Mouse (Mus musculus) limb, embryonic 15.5 days (tissue): ENCODE measurements at regions not wholly inside any gene's neighbourhood (a gene's known extent, or its start where the extent isn't known, plus 50 kb on each side); places are given as distances from the start of the nearest gene placed in this dataset.

ENCODE experiments used
- ATAC-seq: fragments of 200-750 bp; cut with Nextera tagmentation; 2 replicates; pipeline ENCODE4 v1.8.0; 2017; ENCODE audit warnings: low read depth, moderate TSS enrichment; ENCODE audit not compliant: insufficient number of reproducible peaks, low FRiP score, low TSS enrichment
- H3K27ac ChIP-seq: fragments of 300-500 bp; sonication (generic); 2 replicates; pipeline ENCODE4 v1.5.1; 2015; ENCODE audit warnings: moderate library complexity, mild to moderate bottlenecking, inconsistent platforms
- H3K27me3 ChIP-seq: fragments of 300-500 bp; sonication (generic); 2 replicates; pipeline ENCODE4 v1.6.1; 2015; ENCODE audit warnings: inconsistent platforms
- H3K36me3 ChIP-seq: fragments of 300-500 bp; sonication (generic); 2 replicates; pipeline ENCODE4 v1.6.1; 2015; ENCODE audit warnings: inconsistent platforms
- H3K4me1 ChIP-seq: fragments of 300-500 bp; sonication (generic); 2 replicates; pipeline ENCODE4 v1.6.1; 2015; ENCODE audit warnings: inconsistent platforms
- H3K4me2 ChIP-seq: fragments of 300-500 bp; sonication (generic); 2 replicates; pipeline ENCODE4 v1.6.1; 2015; ENCODE audit warnings: mild to moderate bottlenecking, inconsistent platforms
- H3K4me3 ChIP-seq: fragments of 300-500 bp; sonication (generic); 2 replicates; pipeline ENCODE4 v1.5.1; 2015; ENCODE audit warnings: mild to moderate bottlenecking, inconsistent platforms
- H3K9ac ChIP-seq: fragments of 300-500 bp; sonication (generic); 2 replicates; pipeline ENCODE4 v1.6.1; 2015; ENCODE audit warnings: inconsistent platforms
- H3K9me3 ChIP-seq: fragments of 300-500 bp; sonication (generic); 2 replicates; pipeline ENCODE4 v1.6.1; 2016; ENCODE audit warnings: inconsistent platforms
- WGBS: fragments of 180-500 bp; shearing (Covaris S2); methylation state at CpG from one replicate; pipeline ENCODE4 v1.1.7; 2015; 5-methylcytosine and 5-hydroxymethylcytosine counted together

DNA sequence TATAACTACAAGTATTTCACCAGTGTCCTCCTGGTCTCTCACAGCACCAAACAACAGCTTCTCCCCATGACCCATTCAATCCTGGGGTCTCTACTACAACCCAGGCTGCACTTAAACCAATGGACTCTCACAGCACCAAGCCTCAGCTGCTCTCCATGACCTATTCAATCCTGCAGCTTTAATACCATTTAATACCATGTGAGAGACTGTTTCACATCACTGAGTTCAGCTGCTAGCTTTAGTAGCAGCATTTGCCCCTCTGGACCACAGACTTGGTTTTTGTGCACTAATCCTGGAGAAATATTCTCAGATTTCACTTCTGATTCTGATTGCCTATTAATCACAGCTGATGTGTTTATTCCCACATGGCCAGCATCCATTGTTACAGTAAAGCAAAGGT is 147.5 kb upstream of the Pabpc6 start:
- H3K27ac ChIP-seq: no peak overlapping the region
- no peaks in the 10 kb centered on the region for H3K27me3 ChIP-seq
- H3K36me3 ChIP-seq: no peaks in the 10 kb centered on the region
- no peaks in the 10 kb centered on the region for H3K4me1 ChIP-seq
- H3K4me2 ChIP-seq: no peak overlapping the region
- no peak overlapping the region for H3K4me3 ChIP-seq
- ATAC-seq: no peak
- H3K9ac ChIP-seq: no peak overlapping the region
- no peaks in the 10 kb centered on the region for H3K9me3 ChIP-seq

DNA sequence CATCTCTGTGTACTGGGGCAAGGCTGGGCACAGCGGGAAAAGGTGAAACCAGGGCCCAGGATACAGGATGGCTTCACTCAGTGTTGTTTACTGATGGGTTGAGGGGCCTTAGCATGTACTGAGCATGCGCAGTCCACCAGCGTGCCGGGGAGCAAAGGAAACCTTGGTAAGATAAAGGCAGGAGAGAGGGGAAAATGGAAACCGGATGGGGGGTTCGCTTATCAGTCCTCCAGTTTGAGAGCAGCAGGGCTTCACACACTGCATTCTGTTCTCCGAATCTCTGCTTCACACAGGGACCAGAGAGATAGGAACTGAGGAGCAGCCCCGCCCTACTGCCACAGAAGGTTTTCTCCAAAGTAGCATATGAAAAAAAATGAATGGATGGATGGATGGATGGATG is 127.6 kb upstream of the Pabpc6 start:
- H3K27ac ChIP-seq: no peak overlapping the region
- no peaks in the 10 kb centered on the region for H3K9me3 ChIP-seq
- H3K4me1 ChIP-seq: no peaks in the 10 kb centered on the region
- no peak overlapping the region for H3K4me2 ChIP-seq
- WGBS: 91% methylated on average over 8 of the region's 8 CpGs
- H3K36me3 ChIP-seq: no peaks in the 10 kb centered on the region
- H3K9ac ChIP-seq: no peak overlapping the region
- ATAC-seq: no peak
- H3K4me3 ChIP-seq: no peak overlapping the region
- H3K27me3 ChIP-seq: no peaks in the 10 kb centered on the region

DNA sequence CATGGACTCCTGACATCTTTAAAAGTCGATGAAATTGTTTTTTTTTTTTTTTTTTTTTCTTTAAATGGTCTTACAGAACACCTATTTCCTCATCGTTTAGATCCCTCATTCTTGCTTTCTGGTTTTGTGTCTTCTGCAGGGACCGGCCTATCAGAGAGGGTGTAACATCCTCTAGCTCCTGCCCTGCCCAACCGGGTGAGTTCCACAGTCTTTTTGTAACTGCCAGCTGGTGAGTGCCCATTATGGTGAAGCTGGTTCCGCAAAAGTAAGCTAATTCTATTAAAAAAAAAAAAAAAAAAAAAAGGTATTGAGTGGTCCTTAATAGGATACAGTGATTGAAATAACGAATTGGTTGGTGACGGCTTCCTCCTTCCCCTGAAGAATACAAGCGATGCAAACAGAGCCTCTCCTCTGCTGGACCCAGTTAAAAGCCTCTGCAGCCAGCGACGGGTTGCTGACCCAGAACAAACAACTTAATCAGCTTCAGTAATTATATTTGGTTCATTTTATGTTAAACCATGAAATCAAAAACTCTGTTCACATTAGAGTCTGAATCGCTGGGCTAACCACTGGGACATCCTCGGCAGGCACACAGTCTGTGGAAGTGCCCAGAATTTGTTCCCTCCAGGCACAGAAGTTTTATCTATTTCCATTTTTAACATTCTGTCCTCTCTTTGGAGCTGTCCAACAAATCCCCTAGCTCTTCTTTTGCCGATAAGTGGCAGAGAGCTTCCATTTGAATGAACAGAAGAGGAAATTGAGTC is 126.9 kb upstream of the Pabpc6 start:
- no peak overlapping the region for H3K4me2 ChIP-seq
- no peak for ATAC-seq
- 60% methylated on average over 13 of the region's 13 CpGs for WGBS
- no peaks in the 10 kb centered on the region for H3K9me3 ChIP-seq
- no peak overlapping the region for H3K4me3 ChIP-seq
- no peaks in the 10 kb centered on the region for H3K36me3 ChIP-seq
- H3K27me3 ChIP-seq: no peaks in the 10 kb centered on the region
- H3K27ac ChIP-seq: no peak overlapping the region
- H3K9ac ChIP-seq: no peak overlapping the region
- H3K4me1 ChIP-seq: no peaks in the 10 kb centered on the region

DNA sequence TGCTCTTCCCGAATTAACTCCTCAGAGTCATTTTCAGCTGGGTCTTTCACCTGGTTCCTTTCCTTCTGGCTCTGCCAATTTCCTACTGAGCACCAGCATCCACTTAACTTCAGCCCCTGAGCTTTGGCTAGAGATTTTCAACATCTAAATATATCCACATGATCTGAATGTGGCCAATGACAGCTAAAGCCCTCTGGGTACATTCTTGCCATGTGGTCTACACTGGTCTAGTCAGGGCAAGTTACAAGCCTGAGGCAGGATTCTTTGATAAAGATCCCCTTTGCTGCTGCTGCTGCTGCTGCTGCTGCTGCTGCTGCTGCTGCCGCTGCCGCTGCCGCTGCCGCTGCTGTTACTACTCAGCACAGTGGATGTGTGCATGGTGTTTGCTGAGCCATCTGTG is 109.3 kb upstream of the Pabpc6 start:
- Histone ChIP-seq H3K4me3 (no peak overlapping the region), H3K4me2 (no peak overlapping the region), H3K36me3 (no peaks in the 10 kb centered on the region), H3K9me3 (no peaks in the 10 kb centered on the region), H3K4me1 (no peaks in the 10 kb centered on the region), H3K27me3 (no peaks in the 10 kb centered on the region), H3K27ac (no peak overlapping the region), H3K9ac (no peak overlapping the region)
- WGBS: 69% methylated on average over 5 of the region's 5 CpGs
- ATAC-seq: no peak

GRCm38 (mm10) chr17:9777165-9777564 is 107.6 kb upstream of the Pabpc6 start:
- Histone ChIP-seq H3K27me3 (no peaks in the 10 kb centered on the region), H3K36me3 (no peaks in the 10 kb centered on the region), H3K4me2 (no peak overlapping the region), H3K27ac (no peak overlapping the region), H3K9me3 (no peaks in the 10 kb centered on the region), H3K4me1 (no peaks in the 10 kb centered on the region), H3K9ac (no peak overlapping the region), H3K4me3 (no peak overlapping the region)
- no peak for ATAC-seq

- H3K27me3 ChIP-seq: no peaks in the 10 kb centered on the region
- 48% methylated on average over 8 of the region's 9 CpGs for WGBS
- H3K36me3 ChIP-seq: no peaks in the 10 kb centered on the region
- H3K27ac ChIP-seq: no peak overlapping the region
- H3K4me2 ChIP-seq: no peak overlapping the region
- ATAC-seq: no peak
- no peaks in the 10 kb centered on the region for H3K9me3 ChIP-seq
- H3K4me3 ChIP-seq: no peak overlapping the region
- no peaks in the 10 kb centered on the region for H3K4me1 ChIP-seq
- no peak overlapping the region for H3K9ac ChIP-seq
Measured at GRCm38 (mm10) chr17:9776286-9777016, 106.9 kb upstream of the Pabpc6 start.

- no peak overlapping the region for H3K9ac ChIP-seq
- H3K36me3 ChIP-seq: no peaks in the 10 kb centered on the region
- H3K9me3 ChIP-seq: no peaks in the 10 kb centered on the region
- no peak overlapping the region; the same call in 1 of the 2 replicates for H3K27ac ChIP-seq
- no peaks in the 10 kb centered on the region for H3K27me3 ChIP-seq
- H3K4me3 ChIP-seq: no peak overlapping the region
- no peak for ATAC-seq
- WGBS: 65% methylated on average over 9 of the region's 9 CpGs
- no peak overlapping the region for H3K4me2 ChIP-seq
- H3K4me1 ChIP-seq: no peaks in the 10 kb centered on the region
Measured at GRCm38 (mm10) chr17:9775668-9776151, 106.2 kb upstream of the Pabpc6 start.

DNA sequence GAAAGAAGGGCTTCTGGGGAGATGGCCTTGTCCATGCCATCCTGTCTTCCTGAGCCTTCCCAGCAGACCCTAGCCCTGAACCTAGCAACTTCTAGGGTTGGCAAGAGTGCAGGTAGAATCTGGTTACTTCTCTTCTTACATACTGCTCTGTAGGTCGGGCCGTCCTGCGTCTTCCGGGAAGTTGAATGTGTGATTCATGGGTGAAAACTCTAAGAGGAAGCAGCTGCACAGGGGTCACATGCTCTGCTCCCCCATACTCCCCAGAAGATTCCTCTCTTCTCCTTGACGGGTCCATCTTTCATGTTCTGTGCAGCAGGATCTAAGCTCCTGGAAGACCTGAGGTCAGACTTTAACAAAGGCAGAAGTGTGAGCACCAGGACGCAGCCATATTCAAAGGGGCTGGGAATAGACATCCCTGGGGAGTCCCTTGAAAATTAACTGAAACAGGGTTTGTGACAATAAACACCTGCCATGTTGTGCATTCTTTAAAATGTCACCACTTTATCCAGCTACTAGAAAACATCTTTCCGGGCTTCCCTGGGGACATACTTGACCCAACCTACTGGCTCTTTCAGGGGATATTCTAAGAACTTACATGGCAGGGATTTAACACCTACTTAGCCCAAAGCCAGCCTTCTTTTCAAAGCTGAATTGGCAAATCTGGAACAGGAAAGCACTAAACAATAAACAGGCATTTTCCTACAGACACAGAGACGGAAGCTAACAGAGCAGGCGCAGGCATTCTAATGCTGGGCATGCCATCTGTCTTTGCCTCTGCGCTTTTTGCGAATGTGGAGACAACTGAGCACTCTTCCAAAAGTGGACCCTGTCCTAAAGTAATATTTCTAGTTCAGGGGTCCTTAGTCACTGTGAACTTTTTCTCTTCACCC is 105.5 kb upstream of the Pabpc6 start:
- no peak overlapping the region for H3K4me3 ChIP-seq
- no peak for ATAC-seq
- no peaks in the 10 kb centered on the region for H3K36me3 ChIP-seq
- no peaks in the 10 kb centered on the region for H3K4me1 ChIP-seq
- H3K27me3 ChIP-seq: no peaks in the 10 kb centered on the region
- H3K9ac ChIP-seq: no peak overlapping the region
- H3K27ac ChIP-seq: peak overlapping the region; percentile 1; the same call in 1 of the 2 replicates
- 68% methylated on average over 11 of the region's 11 CpGs for WGBS
- H3K4me2 ChIP-seq: no peak overlapping the region
- H3K9me3 ChIP-seq: no peaks in the 10 kb centered on the region

DNA sequence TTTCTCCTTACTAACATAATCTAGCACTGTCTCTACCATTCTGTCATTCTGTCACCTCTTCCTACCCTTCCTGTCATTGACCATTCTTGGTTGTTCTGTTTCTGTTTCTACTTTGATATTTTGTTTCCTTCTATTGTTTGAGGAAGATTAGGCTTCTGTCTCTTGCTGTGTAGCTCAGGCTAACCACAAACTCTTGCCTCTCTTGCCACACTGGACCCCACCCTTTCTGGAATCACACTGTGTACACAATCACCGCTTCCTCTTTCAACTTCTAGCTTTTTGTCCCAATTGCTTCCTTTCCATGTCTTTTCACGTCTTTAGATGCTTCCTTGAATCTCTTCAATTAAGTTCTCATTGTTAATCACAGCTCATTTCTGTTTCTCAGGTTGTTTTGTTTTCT is 104.2 kb upstream of the Pabpc6 start:
- Histone ChIP-seq H3K4me1 (no peaks in the 10 kb centered on the region), H3K4me3 (no peak overlapping the region)

DNA sequence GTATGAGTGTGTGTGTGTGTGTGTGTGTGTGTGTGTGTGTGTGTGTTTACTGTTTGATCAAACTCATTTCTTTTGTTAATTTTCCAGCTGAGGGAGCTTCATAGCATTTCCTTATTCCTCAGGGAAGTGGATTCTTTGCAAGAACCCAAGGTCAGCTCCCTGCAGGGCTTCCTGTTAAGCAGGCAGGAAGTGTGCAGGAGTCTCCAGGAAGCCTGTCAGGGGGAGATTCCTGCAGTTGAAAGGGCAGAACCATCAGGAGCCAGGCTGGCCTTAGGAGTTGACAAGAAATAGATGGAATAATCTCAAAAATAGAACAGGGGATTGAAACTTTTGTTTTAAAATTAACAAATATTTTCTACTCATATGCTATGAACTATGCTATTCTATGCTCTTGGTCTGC is 98.8 kb upstream of the Pabpc6 start:
- peaks cover 8% of the 10 kb centered on the region for H3K4me1 ChIP-seq
- no peak overlapping the region for H3K27ac ChIP-seq
- ATAC-seq: no peak
- H3K36me3 ChIP-seq: no peaks in the 10 kb centered on the region
- H3K9me3 ChIP-seq: no peaks in the 10 kb centered on the region
- no peak overlapping the region for H3K4me2 ChIP-seq
- no peak overlapping the region for H3K4me3 ChIP-seq
- no peak overlapping the region for H3K9ac ChIP-seq
- no peaks in the 10 kb centered on the region; the same call in 1 of the 2 replicates for H3K27me3 ChIP-seq

More for the DNA sequence above, 104.2 kb upstream of the Pabpc6 start:
- 74% methylated on average over 2 of the region's 2 CpGs for WGBS
- H3K36me3 ChIP-seq: no peaks in the 10 kb centered on the region
- no peak overlapping the region for H3K4me2 ChIP-seq
- H3K9me3 ChIP-seq: no peaks in the 10 kb centered on the region
- no peak for ATAC-seq
- H3K9ac ChIP-seq: no peak overlapping the region
- no peak overlapping the region for H3K27ac ChIP-seq
- no peaks in the 10 kb centered on the region for H3K27me3 ChIP-seq

GRCm38 (mm10) chr17:9765680-9766250 is 96.2 kb upstream of the Pabpc6 start:
- Histone ChIP-seq H3K9me3 (no peaks in the 10 kb centered on the region), H3K9ac (no peak overlapping the region), H3K27me3 (no peaks in the 10 kb centered on the region; the same call in 1 of the 2 replicates), H3K4me2 (no peak overlapping the region), H3K4me3 (no peak overlapping the region), H3K27ac (no peak overlapping the region), H3K4me1 (peaks cover 8% of the 10 kb centered on the region), H3K36me3 (no peaks in the 10 kb centered on the region)
- ATAC-seq: no peak
- WGBS: 81% methylated on average over 5 of the region's 5 CpGs
